Mouse (Mus musculus): Measurements from ENCODE around the gene Tma7. TPM values are rescaled to one million over a fixed set of nuclear protein-coding genes. Genes with fewer than 3 reads are reported as not detected.

Tma7 gene
- total and polyA plus RNA-seq, 3 experiments = 366 to 400 TPM; not detected in 1

GRCm38 (mm10) chr9:109057543-109057942, 24.8 kb downstream of the Tma7 start (continued):
- no peak for TF ChIP-seq MAZ (IDR thresholded peaks at IDR 0.05; ENCODE audit: low read depth, low read length)

GRCm38 (mm10) chr9:109056916-109057315, 25.5 kb downstream of the Tma7 start:
- peaks cover 4% of the 10 kb centered on the region for H3K79me2 ChIP-seq (ENCODE audit: control insufficient read depth, insufficient read depth, low read length, poor library complexity)
- no peaks in the 10 kb centered on the region for H3K9me3 ChIP-seq (replicated peaks; ENCODE audit: insufficient read depth, low read length)
- peaks cover 5 to 32% of the 10 kb centered on the region in 2 experiments for H3K4me1 ChIP-seq (ENCODE audit: control insufficient read depth in 1 of 2, insufficient read depth in 2 of 2, low read length in 2 of 2)
- DNase-seq (ENCODE audit: low read depth, low spot score) = no peak
- no peak overlapping the region for H3K4me3 ChIP-seq (ENCODE audit: control insufficient read depth in 1 of 2, insufficient read depth in 1 of 2, low read depth in 2 of 2, low read length in 2 of 2)
- H3K27ac ChIP-seq (ENCODE audit: control insufficient read depth, low read depth, low read length) = peak overlapping the region; percentile 75
- peaks cover 0 to 26% of the 10 kb centered on the region in 2 experiments; a peak in 2 of 4 replicates for H3K36me3 ChIP-seq (ENCODE audit: control insufficient read depth in 1 of 2, insufficient read depth in 2 of 2, low read length in 2 of 2)
- no peak for TF ChIP-seq HCFC1 (IDR thresholded peaks at IDR 0.05; ENCODE audit: low read depth, low read length)
- no peak for TF ChIP-seq BHLHE40 (IDR thresholded peaks at IDR 0.05; ENCODE audit: borderline replicate concordance, low read depth, low read length)
- TF ChIP-seq JUND (IDR thresholded peaks at IDR 0.05; ENCODE audit: low read depth, low read length) = no peak
- TF ChIP-seq UBTF (IDR thresholded peaks at IDR 0.05; ENCODE audit: borderline replicate concordance, insufficient read depth, low read depth, low read length) = no peak
- TF ChIP-seq TBP (IDR thresholded peaks at IDR 0.05; ENCODE audit: low read depth, low read length) = no peak
- no peak for TF ChIP-seq NRF1 (IDR thresholded peaks at IDR 0.05; ENCODE audit: insufficient read depth, low read depth, low read length, poor library complexity, severe bottlenecking)
- no peak for TF ChIP-seq USF2 (IDR thresholded peaks at IDR 0.05; ENCODE audit: borderline replicate concordance in 1 of 2, insufficient read depth in 1 of 2, low read depth in 1 of 2, low read length in 2 of 2)
- no peak for TF ChIP-seq KAT2A (conservative IDR thresholded peaks at IDR 0.05; ENCODE audit: low read depth, low read length)
- no peak for TF ChIP-seq MYB (IDR thresholded peaks at IDR 0.05; ENCODE audit: low read depth, low read length)
- no peak for TF ChIP-seq POLR2AphosphoS5 (IDR thresholded peaks at IDR 0.05; ENCODE audit: borderline replicate concordance, low read depth, low read length)
- TF ChIP-seq ZC3H11A (IDR thresholded peaks at IDR 0.05; ENCODE audit: low read depth, low read length) = no peak
- TF ChIP-seq POLR2A (IDR thresholded peaks at IDR 0.05; ENCODE audit: control insufficient read depth in 1 of 2, insufficient read depth in 1 of 2, low read depth in 1 of 2, low read length in 2 of 2, poor library complexity in 1 of 2) = no peak
- no peak for TF ChIP-seq POLR2AphosphoS2 (IDR thresholded peaks at IDR 0.05; ENCODE audit: low read length)
- TF ChIP-seq TCF12 (IDR thresholded peaks at IDR 0.05; ENCODE audit: low read depth, low read length) = no peak
- TF ChIP-seq TAL1 (IDR thresholded peaks at IDR 0.05; ENCODE audit: low read length) = no peak
- H3K27me3 ChIP-seq (ENCODE audit: control insufficient read depth in 1 of 2, insufficient read depth in 2 of 2, low read length in 2 of 2) = no peaks in the 10 kb centered on the region
- peak overlapping the region; percentile 29 for H3K9ac ChIP-seq (ENCODE audit: control insufficient read depth, low read depth, low read length, poor library complexity, severe bottlenecking)

- Histone ChIP-seq H3K9ac (ENCODE audit: control insufficient read depth, low read depth, low read length, poor library complexity, severe bottlenecking) (no peak overlapping the region), H3K27ac (ENCODE audit: control insufficient read depth, low read depth, low read length) (no peak overlapping the region)
- TF ChIP-seq SIN3A (IDR thresholded peaks at IDR 0.05; ENCODE audit: low read length) (no peak), TCF12 (IDR thresholded peaks at IDR 0.05; ENCODE audit: low read depth, low read length) (no peak), USF2 (IDR thresholded peaks at IDR 0.05; ENCODE audit: borderline replicate concordance in 1 of 2, insufficient read depth in 1 of 2, low read depth in 1 of 2, low read length in 2 of 2) (no peak), TAL1 (IDR thresholded peaks at IDR 0.05; ENCODE audit: low read length) (no peak), USF1 (IDR thresholded peaks at IDR 0.05; ENCODE audit: low read depth, low read length) (no peak), MXI1 (IDR thresholded peaks at IDR 0.05; ENCODE audit: low read depth, low read length) (no peak), ZNF384 (IDR thresholded peaks at IDR 0.05; ENCODE audit: low read depth, low read length) (no peak), ZKSCAN1 (IDR thresholded peaks at IDR 0.05; ENCODE audit: low read depth, low read length) (no peak), RAD21 (IDR thresholded peaks at IDR 0.05; ENCODE audit: low read depth, low read length) (no peak), POLR2A (IDR thresholded peaks at IDR 0.05; ENCODE audit: control insufficient read depth in 1 of 2, insufficient read depth in 1 of 2, low read depth in 1 of 2, low read length in 2 of 2, poor library complexity in 1 of 2) (no peak), NRF1 (IDR thresholded peaks at IDR 0.05; ENCODE audit: insufficient read depth, low read depth, low read length, poor library complexity, severe bottlenecking) (no peak)
Observed at GRCm38 (mm10) chr9:109056081-109056690, 26.2 kb downstream of the Tma7 start.

More at GRCm38 (mm10) chr9:109056081-109056690, 26.2 kb downstream of the Tma7 start:
- H3K9me3 ChIP-seq (replicated peaks; ENCODE audit: insufficient read depth, low read length) = no peaks in the 10 kb centered on the region
- peaks cover 5 to 32% of the 10 kb centered on the region in 2 experiments for H3K4me1 ChIP-seq (ENCODE audit: control insufficient read depth in 1 of 2, insufficient read depth in 2 of 2, low read length in 2 of 2)
- DNase-seq (ENCODE audit: low read depth, low spot score) = no peak
- H3K79me2 ChIP-seq (ENCODE audit: control insufficient read depth, insufficient read depth, low read length, poor library complexity) = peaks cover 4% of the 10 kb centered on the region
- no peaks in the 10 kb centered on the region for H3K27me3 ChIP-seq (ENCODE audit: control insufficient read depth in 1 of 2, insufficient read depth in 2 of 2, low read length in 2 of 2)
- H3K36me3 ChIP-seq (ENCODE audit: control insufficient read depth in 1 of 2, insufficient read depth in 2 of 2, low read length in 2 of 2) = peaks cover 0 to 26% of the 10 kb centered on the region in 2 experiments; a peak in 2 of 4 replicates
- H3K4me3 ChIP-seq (ENCODE audit: control insufficient read depth in 1 of 2, insufficient read depth in 1 of 2, low read depth in 2 of 2, low read length in 2 of 2) = no peak overlapping the region

Data from MEL (cell line).